Mouse (Mus musculus): ENCODE data around the gene Stard10.

- TF ChIP-seq CTCF (IDR thresholded peaks at IDR 0.05; ENCODE audit: low read depth) = no peak
- TF ChIP-seq EP300 (IDR thresholded peaks at IDR 0.05; ENCODE audit: low read depth) = no peak
Observed at GRCm38 (mm10) chr7:101336686-101337085, 19.8 kb downstream of the Stard10 start.

Measured in liver, postnatal 0 days (tissue).